Mouse (Mus musculus) MEL (cell line): Measurements from ENCODE around the gene Map4k1. TPM values are rescaled to one million over a fixed set of nuclear protein-coding genes. Genes with fewer than 3 reads are reported as not detected.
A peak's percentile ranks its signal among the peaks of the same experiment; 100 is the strongest.

Experiments used
- DNase-seq: peaks from one replicate; pipeline ENCODE4 v3.0.0; 2011; ENCODE audit warnings: low read depth, low spot score
- H3K27ac ChIP-seq: 2 replicates; pipeline ENCODE4 v1.5.1; 2012; ENCODE audit warnings: low read depth, mild to moderate bottlenecking, control low read depth, low read length, moderate library complexity; ENCODE audit not compliant: control insufficient read depth
- H3K27me3 ChIP-seq, 2 experiments: fragments of 150-350 bp in 1 of 2; sonication (generic) in 1 of 2; 2 replicates each; pipeline ENCODE4 v1.6.1; 2012; ENCODE audit warnings: low read length in 2 of 2, mild to moderate bottlenecking in 2 of 2, improper control_type of control experiment in 1 of 2, moderate library complexity in 1 of 2; ENCODE audit not compliant: insufficient read depth in 2 of 2, control insufficient read depth in 1 of 2
- H3K36me3 ChIP-seq, 2 experiments: 2 replicates each; pipeline ENCODE4 v1.6.1; 2012 to 2014; ENCODE audit warnings: low read length in 2 of 2, improper control_type of control experiment in 1 of 2, inconsistent platforms in 1 of 2, mild to moderate bottlenecking in 1 of 2; ENCODE audit not compliant: insufficient read depth in 2 of 2, control insufficient read depth in 1 of 2
- H3K4me1 ChIP-seq, 2 experiments: fragments of 150-350 bp in 1 of 2; sonication (generic) in 1 of 2; 2 replicates each; pipeline ENCODE4 v1.6.1; 2012; ENCODE audit warnings: low read length in 2 of 2, improper control_type of control experiment in 1 of 2, mild to moderate bottlenecking in 1 of 2; ENCODE audit not compliant: insufficient read depth in 2 of 2, control insufficient read depth in 1 of 2
- H3K4me3 ChIP-seq, 2 experiments: fragments of 150-350 bp in 1 of 2; sonication (generic) in 1 of 2; 2 replicates each; pipeline ENCODE4 v1.5.1; 2012; ENCODE audit warnings: low read depth in 2 of 2, low read length in 2 of 2, mild to moderate bottlenecking in 2 of 2, moderate library complexity in 2 of 2, control low read depth in 1 of 2, improper control_type of control experiment in 1 of 2; ENCODE audit not compliant: control insufficient read depth in 1 of 2, insufficient read depth in 1 of 2
- H3K79me2 ChIP-seq: 2 replicates; pipeline ENCODE4 v1.6.1; 2012; ENCODE audit warnings: mild to moderate bottlenecking, low read length, moderate library complexity; ENCODE audit not compliant: control insufficient read depth, poor library complexity, insufficient read depth
- H3K9ac ChIP-seq: 2 replicates; pipeline ENCODE4 v1.6.1; 2012; ENCODE audit warnings: low read depth, mild to moderate bottlenecking, control low read depth, low read length, moderate library complexity; ENCODE audit not compliant: control insufficient read depth, poor library complexity, severe bottlenecking
- H3K9me3 ChIP-seq: fragments of 150-350 bp; sonication (generic); replicated peaks from 2 replicates; pipeline ENCODE4 v1.6.1; 2012; ENCODE audit warnings: mild to moderate bottlenecking, low read length, improper control_type of control experiment, moderate library complexity; ENCODE audit not compliant: insufficient read depth
- BHLHE40 ChIP-seq: IDR thresholded peaks from 2 replicates; pipeline ENCODE4 v1.6.1; 2012; ENCODE audit warnings: low read depth, mild to moderate bottlenecking, inconsistent platforms, low read length, improper control_type of control experiment, borderline replicate concordance
- CHD2 ChIP-seq: IDR thresholded peaks from 2 replicates; pipeline ENCODE4 v1.6.1; 2011; ENCODE audit warnings: low read length, improper control_type of control experiment
- CTCF ChIP-seq, 3 experiments: IDR thresholded peaks in 2 of 3; conservative IDR thresholded peaks in 1 of 3; 2 replicates each; pipeline ENCODE4 v1.5.1; 2011 to 2012; ENCODE audit warnings: low read length in 3 of 3, low read depth in 2 of 3, mild to moderate bottlenecking in 2 of 3, improper control_type of control experiment in 1 of 3, inconsistent platforms in 1 of 3, mixed read lengths in 1 of 3, moderate library complexity in 1 of 3; ENCODE audit not compliant: control insufficient read depth in 1 of 3, insufficient read depth in 1 of 3, poor library complexity in 1 of 3, severe bottlenecking in 1 of 3
- E2F4 ChIP-seq: IDR thresholded peaks from 2 replicates; pipeline ENCODE4 v1.6.1; 2011; ENCODE audit warnings: low read depth, low read length, improper control_type of control experiment, borderline replicate concordance
- ELF1 ChIP-seq: IDR thresholded peaks from 2 replicates; pipeline ENCODE4 v1.6.1; 2014; ENCODE audit warnings: low read depth, mild to moderate bottlenecking, inconsistent platforms, low read length, improper control_type of control experiment, moderate library complexity
- EP300 ChIP-seq, 2 experiments: IDR thresholded peaks; 2 replicates each; pipeline ENCODE4 v1.6.1; 2011; ENCODE audit warnings: improper control_type of control experiment in 2 of 2, low read length in 2 of 2, low read depth in 1 of 2, mild to moderate bottlenecking in 1 of 2
- ETS1 ChIP-seq: IDR thresholded peaks from 2 replicates; pipeline ENCODE4 v1.6.1; 2012; ENCODE audit warnings: low read depth, mild to moderate bottlenecking, inconsistent platforms, low read length, improper control_type of control experiment, moderate library complexity
- GABPA ChIP-seq: IDR thresholded peaks from 2 replicates; pipeline ENCODE4 v1.6.1; 2012; ENCODE audit warnings: low read depth, mild to moderate bottlenecking, inconsistent platforms, low read length, improper control_type of control experiment, moderate library complexity
- GATA1 ChIP-seq: IDR thresholded peaks from 2 replicates; pipeline ENCODE4 v1.6.1; 2011; ENCODE audit warnings: low read depth, low read length, improper control_type of control experiment
- HCFC1 ChIP-seq: IDR thresholded peaks from 2 replicates; pipeline ENCODE4 v1.6.1; 2012; ENCODE audit warnings: low read depth, mild to moderate bottlenecking, inconsistent platforms, low read length, improper control_type of control experiment, moderate library complexity
- JUND ChIP-seq: IDR thresholded peaks from 2 replicates; pipeline ENCODE4 v1.6.1; 2011; ENCODE audit warnings: low read depth, mild to moderate bottlenecking, improper control_type of control experiment, low read length
- KAT2A ChIP-seq: conservative IDR thresholded peaks from 2 replicates; pipeline ENCODE4 v1.6.1; 2012; ENCODE audit warnings: low read depth, low read length, improper control_type of control experiment, inconsistent platforms
- MAFK ChIP-seq: IDR thresholded peaks from 2 replicates; pipeline ENCODE4 v1.6.1; 2011; ENCODE audit warnings: low read depth, mild to moderate bottlenecking, low read length, improper control_type of control experiment, borderline replicate concordance
- MAX ChIP-seq: IDR thresholded peaks from 2 replicates; pipeline ENCODE4 v1.6.1; 2011; ENCODE audit warnings: low read length, improper control_type of control experiment
- MAZ ChIP-seq: IDR thresholded peaks from 2 replicates; pipeline ENCODE4 v1.6.1; 2012; ENCODE audit warnings: low read depth, mild to moderate bottlenecking, inconsistent platforms, low read length, improper control_type of control experiment
- MEF2A ChIP-seq: IDR thresholded peaks from 2 replicates; pipeline ENCODE4 v1.6.1; 2014; ENCODE audit warnings: low read depth, mild to moderate bottlenecking, inconsistent platforms, low read length, improper control_type of control experiment; ENCODE audit not compliant: poor library complexity, insufficient replicate concordance, severe bottlenecking; ENCODE audit errors: extremely low read depth
- NELFE ChIP-seq: IDR thresholded peaks from 2 replicates; pipeline ENCODE4 v1.6.1; 2011; ENCODE audit warnings: low read depth, low read length, improper control_type of control experiment
- NRF1 ChIP-seq: IDR thresholded peaks from 2 replicates; pipeline ENCODE4 v1.6.1; 2014; ENCODE audit warnings: low read depth, mild to moderate bottlenecking, inconsistent platforms, low read length, improper control_type of control experiment, moderate library complexity; ENCODE audit not compliant: poor library complexity, insufficient read depth, severe bottlenecking
- POLR2A ChIP-seq, 2 experiments: IDR thresholded peaks; 2 replicates each; pipeline ENCODE4 v1.6.1; 2011 to 2012; ENCODE audit warnings: low read length in 2 of 2, mild to moderate bottlenecking in 2 of 2, control low read depth in 1 of 2, improper control_type of control experiment in 1 of 2, low read depth in 1 of 2, moderate library complexity in 1 of 2; ENCODE audit not compliant: control insufficient read depth in 1 of 2, insufficient read depth in 1 of 2, poor library complexity in 1 of 2
- POLR2AphosphoS2 ChIP-seq: IDR thresholded peaks from 2 replicates; pipeline ENCODE4 v1.6.1; 2011; ENCODE audit warnings: low read length, improper control_type of control experiment
- RAD21 ChIP-seq: IDR thresholded peaks from 2 replicates; pipeline ENCODE4 v1.6.1; 2011; ENCODE audit warnings: mild to moderate bottlenecking, low read depth, low read length, improper control_type of control experiment
- SIN3A ChIP-seq: IDR thresholded peaks from 2 replicates; pipeline ENCODE4 v1.6.1; 2012; ENCODE audit warnings: low read length, improper control_type of control experiment, inconsistent platforms
- SMC3 ChIP-seq: IDR thresholded peaks from 2 replicates; pipeline ENCODE4 v1.6.1; 2011; ENCODE audit warnings: low read depth, low read length, improper control_type of control experiment
- TAL1 ChIP-seq: IDR thresholded peaks from 2 replicates; pipeline ENCODE4 v1.6.1; 2012; ENCODE audit warnings: mild to moderate bottlenecking, inconsistent platforms, low read length, moderate library complexity, mixed read lengths
- TCF12 ChIP-seq: IDR thresholded peaks from 2 replicates; pipeline ENCODE4 v1.6.1; 2014; ENCODE audit warnings: low read depth, mild to moderate bottlenecking, inconsistent platforms, low read length, improper control_type of control experiment, moderate library complexity
- USF1 ChIP-seq: IDR thresholded peaks from 2 replicates; pipeline ENCODE4 v1.6.1; 2014; ENCODE audit warnings: low read depth, mild to moderate bottlenecking, inconsistent platforms, low read length, improper control_type of control experiment, moderate library complexity
- ZC3H11A ChIP-seq: IDR thresholded peaks from 2 replicates; pipeline ENCODE4 v1.6.1; 2012; ENCODE audit warnings: low read depth, mild to moderate bottlenecking, inconsistent platforms, low read length, improper control_type of control experiment
- ZKSCAN1 ChIP-seq: IDR thresholded peaks from 2 replicates; pipeline ENCODE4 v1.6.1; 2012; ENCODE audit warnings: low read depth, mild to moderate bottlenecking, inconsistent platforms, low read length, improper control_type of control experiment, moderate library complexity
- ZMIZ1 ChIP-seq: IDR thresholded peaks from 2 replicates; pipeline ENCODE4 v1.6.1; 2012; ENCODE audit warnings: low read depth, mild to moderate bottlenecking, inconsistent platforms, low read length, improper control_type of control experiment, moderate library complexity
- ZNF384 ChIP-seq: IDR thresholded peaks from 2 replicates; pipeline ENCODE4 v1.6.1; 2012; ENCODE audit warnings: low read depth, mild to moderate bottlenecking, inconsistent platforms, low read length, improper control_type of control experiment
- polyA plus RNA-seq, 2 experiments: library from polyadenylated mRNA; stranded (reverse) in 1 of 2; unstranded in 1 of 2; fragments of >175 nt in 1 of 2; fragments of >200 nt in 1 of 2; gene quantifications; 2 replicates each; pipeline versions ENCODE4 v1.2.1 to v1.2.4; 2012; ENCODE audit warnings: low replicate concordance in 2 of 2, low read depth in 1 of 2; ENCODE audit not compliant: insufficient read length in 2 of 2, insufficient read depth in 1 of 2, missing spikeins in 1 of 2
- total RNA-seq: library from RNA; depleted of rRNA; stranded (reverse); fragments of 300-350 nt; gene quantifications from 2 replicates; pipeline ENCODE4 v1.2.3, GENCODE M21; 2012

The Map4k1 gene
- total and polyA plus RNA-seq, 3 experiments, result 17.3 to 50.8 TPM; not detected in 1

GRCm38 (mm10) chr7:28952786-28953185, 29.1 kb upstream of the Map4k1 start:
- TF ChIP-seq USF1 (no peak), ETS1 (peak; percentile 35; the same call in 1 of the 2 replicates), ZNF384 (peak; percentile 95)
- H3K27ac ChIP-seq, result no peak overlapping the region
- peaks cover 74% of the 10 kb centered on the region for H3K79me2 ChIP-seq
- H3K27me3 ChIP-seq, result no peaks in the 10 kb centered on the region
- H3K36me3 ChIP-seq, result peaks cover 10 to 67% of the 10 kb centered on the region in 2 experiments
- H3K9ac ChIP-seq, result no peak overlapping the region
- peak; percentile 75 for DNase-seq
- H3K9me3 ChIP-seq, result no peaks in the 10 kb centered on the region
- H3K4me1 ChIP-seq, result peaks cover 27 to 37% of the 10 kb centered on the region in 2 experiments
- no peak overlapping the region for H3K4me3 ChIP-seq

DNA sequence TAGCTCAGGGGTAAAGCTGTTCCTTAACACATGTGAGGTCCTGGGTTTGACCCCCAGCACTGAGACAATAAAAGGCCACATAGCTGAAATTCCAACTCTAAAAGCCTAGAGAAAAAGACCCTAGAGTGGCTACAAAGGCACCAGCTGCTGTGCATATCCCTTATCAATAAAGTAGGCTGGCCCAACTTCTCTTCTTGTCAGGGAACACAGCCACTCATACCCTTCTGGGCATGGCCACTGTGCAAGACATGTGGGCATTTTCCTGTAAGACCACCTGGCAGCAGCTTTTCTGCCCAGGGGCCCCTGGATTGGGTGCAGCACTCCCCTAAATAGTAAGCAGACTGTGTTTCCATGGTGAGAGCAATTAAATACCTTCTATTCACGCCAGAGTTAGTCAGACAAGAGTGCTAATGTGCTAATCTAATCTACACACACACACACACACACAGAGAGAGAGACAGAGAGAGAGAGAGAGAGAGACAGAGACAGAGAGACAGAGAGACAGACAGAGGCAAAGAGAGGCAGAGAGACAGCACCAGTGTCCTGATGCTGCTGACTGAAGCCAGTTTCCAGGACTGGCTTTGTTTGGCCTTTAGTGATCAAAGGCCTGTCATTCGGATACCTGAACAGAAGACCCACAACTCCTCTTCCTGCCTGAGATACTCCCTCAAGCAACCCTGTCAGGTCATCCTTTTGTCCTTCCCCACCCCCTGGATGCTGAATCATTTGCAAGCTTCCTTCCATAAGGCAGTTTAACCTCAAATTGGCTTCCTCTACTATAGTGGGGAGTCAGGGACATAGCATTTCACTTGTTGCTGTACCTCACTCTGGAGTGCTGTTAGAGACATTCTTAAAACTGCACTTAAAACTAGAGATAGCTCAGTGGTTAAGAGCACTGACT, 28.1 kb upstream of the Map4k1 start:
- Histone ChIP-seq H3K79me2 (peaks cover 72% of the 10 kb centered on the region), H3K9me3 (no peaks in the 10 kb centered on the region), H3K27ac (peak overlapping the region; percentile 41), H3K4me1 (peaks cover 34 to 44% of the 10 kb centered on the region in 2 experiments), H3K4me3 (no peak overlapping the region), H3K36me3 (peaks cover 9 to 77% of the 10 kb centered on the region in 2 experiments; a peak in 3 of 4 replicates), H3K9ac (no peak overlapping the region), H3K27me3 (no peaks in the 10 kb centered on the region)
- peak; percentile 80 for DNase-seq
- TF ChIP-seq POLR2AphosphoS2 (no peak), MEF2A (0 out of 2 replicates have a peak, but pooled peaks have one; percentile 43), SMC3 (no peak), TCF12 (peak; percentile 78), JUND (no peak), POLR2A (IDR thresholded peaks at IDR 0.05; ENCODE audit: control insufficient read depth in 1 of 2, insufficient read depth in 1 of 2, low read depth in 1 of 2, low read length in 2 of 2, poor library complexity in 1 of 2) (no peak), ELF1 (no peak), MAX (no peak), NELFE (no peak), TAL1 (peak; percentile 78), NRF1 (no peak), ZKSCAN1 (no peak), MAFK (0 out of 2 replicates have a peak, but pooled peaks have one; percentile 34), ZNF384 (peak; percentile 63; the same call in 1 of the 2 replicates), ZC3H11A (no peak), USF1 (no peak), EP300 (IDR thresholded peaks at IDR 0.05; ENCODE audit: low read depth in 1 of 2, low read length in 2 of 2) (peak; percentile 57 to 74; a peak in 3 of 4 replicates), ZMIZ1 (no peak), E2F4 (no peak), BHLHE40 (no peak), GABPA (no peak), HCFC1 (0 out of 2 replicates have a peak, but pooled peaks have one; percentile 34), GATA1 (peak; percentile 87), MAZ (0 out of 2 replicates have a peak, but pooled peaks have one; percentile 27), CHD2 (no peak), CTCF (IDR thresholded peaks at IDR 0.05 in 2 of 3, conservative IDR thresholded peaks at IDR 0.05 in 1 of 3; ENCODE audit: control insufficient read depth in 1 of 3, insufficient read depth in 1 of 3, low read depth in 2 of 3, low read length in 3 of 3, poor library complexity in 1 of 3, severe bottlenecking in 1 of 3) (no peak), KAT2A (no peak), SIN3A (peak; percentile 76), RAD21 (no peak)
